Mouse (Mus musculus): ENCODE data around the gene Pttg1ip. TPM values are rescaled to one million over a fixed set of nuclear protein-coding genes. Genes with fewer than 3 reads are reported as not detected.

The Pttg1ip gene
- polyA plus RNA-seq, 1 experiment from 2014 or later, result 57.8 TPM

DNA sequence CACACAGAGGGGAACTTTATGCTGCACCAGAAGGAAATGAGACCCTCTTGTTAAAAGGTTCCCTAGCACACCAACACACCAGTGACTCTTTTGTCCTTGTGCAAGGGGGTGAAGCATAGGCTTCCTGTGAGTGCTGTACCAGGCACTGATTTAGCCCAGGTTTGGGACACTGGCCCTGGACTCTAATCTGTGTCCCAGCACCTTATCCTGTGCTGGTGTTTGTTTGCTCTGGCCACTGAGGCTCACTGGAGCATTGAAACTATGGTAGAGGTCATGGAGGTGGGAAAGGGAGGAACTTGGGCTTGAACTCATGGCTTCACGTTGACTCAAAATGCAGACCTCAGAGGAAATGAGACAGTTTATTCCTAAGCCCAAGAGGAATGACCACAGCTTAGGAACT, 8.4 kb upstream of the Pttg1ip start:
- Histone ChIP-seq H3K27ac (no peak overlapping the region), H3K4me1 (no peaks in the 10 kb centered on the region), H3K9ac (no peak overlapping the region), H3K4me3 (no peak overlapping the region), H3K9me3 (replicated peaks) (no peaks in the 10 kb centered on the region), H3K36me3 (ENCODE audit: poor library complexity, severe bottlenecking) (no peaks in the 10 kb centered on the region), H3K27me3 (no peaks in the 10 kb centered on the region), H3K4me2 (no peak overlapping the region)
- 74% methylated on average over 1 of the region's 1 CpGs for WGBS
- no peak for ATAC-seq

DNA sequence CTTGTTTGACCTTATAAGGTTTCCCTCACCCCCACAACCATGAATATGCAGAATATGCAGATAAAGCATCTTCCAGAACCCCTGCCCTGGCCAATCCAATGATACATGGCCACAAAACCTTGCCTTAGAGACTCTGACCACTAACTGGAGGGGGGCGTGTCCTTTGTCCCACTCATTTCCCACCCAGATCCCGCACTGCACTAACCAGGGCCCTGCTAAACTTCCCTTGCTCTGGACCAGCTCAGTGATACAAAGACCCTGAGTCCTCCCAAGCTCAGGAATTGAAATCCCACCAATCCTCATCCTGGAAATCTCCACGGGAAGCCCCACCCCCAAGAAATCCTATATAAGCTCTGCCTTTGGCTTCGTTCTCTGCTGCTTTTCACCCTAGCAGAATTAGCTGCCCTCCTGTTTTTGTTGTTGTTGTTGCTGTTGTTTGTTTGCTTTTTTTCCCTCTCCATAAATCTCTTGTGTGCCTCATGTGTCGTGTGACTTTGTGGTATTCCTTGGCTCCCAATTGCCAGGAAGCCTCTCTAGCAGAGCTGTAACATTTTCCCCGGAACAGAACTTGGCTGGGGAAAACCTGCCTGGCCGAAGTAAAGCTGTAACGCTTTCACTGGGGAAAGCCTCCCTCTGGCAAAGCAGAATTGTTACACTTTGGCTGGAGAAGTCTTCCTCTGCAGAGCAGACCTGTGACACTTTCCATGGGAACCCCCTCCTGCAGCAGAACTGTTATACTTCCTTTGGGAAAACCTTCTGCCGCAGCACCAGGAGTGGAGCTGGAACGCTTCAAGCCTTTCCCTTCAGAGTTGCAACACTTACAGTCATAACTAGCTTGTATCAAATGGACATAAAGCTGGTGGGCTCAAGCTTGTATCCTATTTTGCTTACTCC, 1.2 kb upstream of the Pttg1ip start:
- no peak overlapping the region for H3K4me3 ChIP-seq
- H3K9ac ChIP-seq, result no peak overlapping the region
- ATAC-seq, result no peak
- no peaks in the 10 kb centered on the region for H3K36me3 ChIP-seq (ENCODE audit: poor library complexity, severe bottlenecking)
- H3K4me2 ChIP-seq, result 0 out of 2 replicates have a peak overlapping the region, but pooled peaks have one; percentile 74
- H3K9me3 ChIP-seq (replicated peaks), result no peaks in the 10 kb centered on the region
- H3K27ac ChIP-seq, result no peak overlapping the region
- 69% methylated on average over 10 of the region's 10 CpGs for WGBS
- no peaks in the 10 kb centered on the region for H3K27me3 ChIP-seq
- peaks cover 27% of the 10 kb centered on the region for H3K4me1 ChIP-seq

DNA sequence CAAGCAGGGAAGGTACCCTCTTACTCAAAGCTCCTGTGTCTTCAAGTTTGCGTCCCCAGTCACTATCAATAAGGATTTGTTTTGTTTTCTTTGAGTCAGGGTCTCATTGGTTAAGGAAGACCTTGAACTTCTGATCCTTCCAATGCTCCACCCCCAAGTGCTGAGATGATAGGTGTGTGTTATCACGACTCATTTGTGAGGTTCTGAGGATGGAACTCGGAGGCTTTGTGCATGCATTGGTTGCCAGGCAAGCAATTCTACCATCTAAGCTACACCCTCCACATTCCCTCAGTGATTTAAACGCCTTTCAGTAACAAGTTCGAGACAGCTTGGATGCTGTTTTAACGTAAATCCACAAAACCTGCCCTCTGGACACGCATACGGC, 505 bp upstream of the Pttg1ip start:
- Histone ChIP-seq H3K4me3 (peak overlapping the region; percentile 90), H3K27ac (peak overlapping the region; percentile 72), H3K9me3 (replicated peaks) (no peaks in the 10 kb centered on the region), H3K27me3 (no peaks in the 10 kb centered on the region), H3K4me1 (peaks cover 27% of the 10 kb centered on the region), H3K4me2 (peak overlapping the region; percentile 74), H3K9ac (peak overlapping the region; percentile 91), H3K36me3 (ENCODE audit: poor library complexity, severe bottlenecking) (no peaks in the 10 kb centered on the region)
- WGBS, result 14% methylated on average over 8 of the region's 8 CpGs
- ATAC-seq, result peak; percentile 19

DNA sequence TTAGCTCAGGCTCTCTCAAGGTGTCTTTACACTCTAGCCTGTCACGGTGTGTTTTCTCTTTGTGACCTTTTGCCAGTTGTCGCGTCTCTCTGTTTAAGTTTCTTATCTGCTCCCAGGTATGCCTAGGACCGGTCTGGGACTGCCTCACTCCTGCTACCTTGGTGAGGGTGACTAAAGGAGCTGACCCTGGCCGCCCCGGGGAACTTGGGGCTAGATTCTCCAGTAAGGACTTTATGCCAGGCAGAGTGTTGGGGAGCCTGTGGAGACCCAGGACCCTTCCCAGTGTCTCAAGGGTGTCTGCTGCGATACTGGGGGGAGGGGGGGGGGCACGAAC, 732 bp downstream of the Pttg1ip start:
- WGBS, result 12% methylated on average over 8 of the region's 8 CpGs

DNA sequence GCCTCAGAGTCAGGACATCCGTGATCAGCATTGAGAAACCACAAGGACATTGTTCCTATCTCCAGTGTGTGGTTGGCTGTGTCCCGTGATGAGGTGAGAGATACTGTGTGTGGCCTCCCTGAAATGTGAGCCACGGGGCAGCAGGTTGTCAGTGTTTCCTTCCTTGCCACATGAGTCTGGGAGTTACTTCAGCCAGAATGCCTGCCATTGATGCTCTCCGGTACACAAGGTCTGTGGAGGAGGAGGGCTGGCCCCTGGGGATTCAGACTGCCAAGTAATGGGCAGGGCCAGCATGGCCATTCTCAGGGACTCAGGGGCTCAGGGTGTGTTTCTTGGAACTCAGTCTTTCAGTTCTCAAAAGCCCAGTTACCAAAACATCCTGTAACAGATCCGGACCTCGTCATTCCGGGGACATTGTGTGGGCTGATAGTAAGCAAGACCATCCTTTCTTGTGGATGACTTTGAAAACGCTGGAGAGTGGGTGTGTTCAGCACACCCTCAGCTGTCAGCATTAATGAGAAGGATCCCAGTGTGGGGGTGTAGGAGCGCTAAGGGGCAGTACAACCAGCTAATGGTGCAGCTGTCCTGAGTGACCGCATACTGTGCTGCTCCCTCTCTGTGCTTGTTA, 2.4 kb downstream of the Pttg1ip start:
- H3K9ac ChIP-seq, result no peak overlapping the region
- ATAC-seq, result no peak
- peaks cover 27% of the 10 kb centered on the region for H3K4me1 ChIP-seq
- no peak overlapping the region for H3K4me3 ChIP-seq
- H3K9me3 ChIP-seq (replicated peaks), result no peaks in the 10 kb centered on the region
- WGBS, result 81% methylated on average over 10 of the region's 10 CpGs
- H3K27ac ChIP-seq, result no peak overlapping the region
- H3K4me2 ChIP-seq, result no peak overlapping the region
- peaks cover 16% of the 10 kb centered on the region; the same call in 1 of the 2 replicates for H3K36me3 ChIP-seq (ENCODE audit: poor library complexity, severe bottlenecking)
- H3K27me3 ChIP-seq, result no peaks in the 10 kb centered on the region

More for the DNA sequence above, 732 bp downstream of the Pttg1ip start:
- peaks cover under 1% of the 10 kb centered on the region; the same call in 1 of the 2 replicates for H3K36me3 ChIP-seq (ENCODE audit: poor library complexity, severe bottlenecking)
- no peaks in the 10 kb centered on the region for H3K9me3 ChIP-seq (replicated peaks)
- H3K4me3 ChIP-seq, result peak overlapping the region; percentile 90
- peak overlapping the region; percentile 91 for H3K9ac ChIP-seq
- peak overlapping the region; percentile 74 for H3K4me2 ChIP-seq
- H3K4me1 ChIP-seq, result peaks cover 27% of the 10 kb centered on the region
- H3K27me3 ChIP-seq, result no peaks in the 10 kb centered on the region
- no peak for ATAC-seq
- H3K27ac ChIP-seq, result no peak overlapping the region; the same call in 1 of the 2 replicates

DNA sequence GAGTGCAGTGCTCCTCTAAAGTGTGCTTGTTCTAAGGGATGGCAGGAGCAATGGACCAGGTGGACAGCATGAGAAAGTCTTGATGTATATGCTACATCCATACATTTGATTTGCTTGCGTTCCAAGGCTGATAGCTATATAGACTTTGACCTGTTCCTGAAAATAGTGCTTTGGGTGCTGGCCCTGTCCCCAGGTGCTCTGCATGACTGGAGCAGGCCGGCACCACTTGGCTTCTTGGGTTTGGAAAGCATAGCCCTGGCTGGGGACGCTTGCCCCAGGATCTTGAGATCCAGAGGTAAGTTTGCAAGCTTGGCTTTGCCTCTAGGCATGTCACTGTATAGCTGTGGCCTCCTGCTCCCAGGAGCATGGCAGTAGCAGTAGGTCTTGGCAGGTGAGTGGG, 5.1 kb downstream of the Pttg1ip start:
- ATAC-seq, result no peak
- H3K4me2 ChIP-seq, result no peak overlapping the region
- H3K9ac ChIP-seq, result no peak overlapping the region
- WGBS, result 92% methylated on average over 3 of the region's 3 CpGs
- no peaks in the 10 kb centered on the region for H3K27me3 ChIP-seq
- no peaks in the 10 kb centered on the region for H3K9me3 ChIP-seq (replicated peaks)
- H3K36me3 ChIP-seq (ENCODE audit: poor library complexity, severe bottlenecking), result peaks cover 39% of the 10 kb centered on the region
- H3K4me3 ChIP-seq, result no peak overlapping the region
- H3K4me1 ChIP-seq, result peaks cover 22% of the 10 kb centered on the region
- H3K27ac ChIP-seq, result no peak overlapping the region

DNA sequence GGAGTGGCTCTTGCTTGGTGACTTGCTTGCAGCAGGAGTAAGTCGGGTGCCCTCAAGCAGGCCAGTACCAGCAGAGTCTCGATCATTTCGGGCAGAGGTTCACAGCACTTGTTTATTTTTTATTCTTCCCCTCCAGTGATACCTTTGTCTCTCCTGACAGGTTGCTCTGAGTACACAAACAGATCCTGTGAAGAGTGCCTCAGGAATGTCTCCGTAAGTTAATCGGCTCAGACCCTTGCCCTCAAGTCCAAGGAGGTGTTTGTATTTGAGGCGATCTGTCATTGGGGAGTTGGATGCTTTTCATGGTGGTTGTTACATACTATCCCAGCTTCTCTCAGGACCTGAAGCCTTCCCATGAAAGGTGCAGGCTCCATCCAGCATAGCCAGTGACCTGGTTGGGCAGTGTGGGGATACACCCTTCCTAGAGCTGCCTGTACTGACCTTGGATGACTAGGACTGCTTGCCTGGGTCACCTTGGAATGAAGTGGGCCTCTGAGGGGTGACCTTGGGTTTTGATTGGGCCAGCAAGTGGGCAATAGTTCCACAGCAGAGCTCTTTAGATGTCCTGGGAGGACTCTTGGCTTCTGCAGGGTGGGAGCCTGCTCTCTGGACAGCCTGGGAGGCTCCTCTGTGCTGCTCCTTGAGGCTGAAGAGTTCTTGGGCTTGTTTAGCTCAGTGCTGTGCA, 5.7 kb downstream of the Pttg1ip start:
- Histone ChIP-seq H3K4me2 (no peak overlapping the region), H3K9ac (no peak overlapping the region), H3K27me3 (no peaks in the 10 kb centered on the region), H3K4me3 (no peak overlapping the region), H3K36me3 (ENCODE audit: poor library complexity, severe bottlenecking) (peaks cover 43% of the 10 kb centered on the region), H3K27ac (no peak overlapping the region), H3K9me3 (replicated peaks) (no peaks in the 10 kb centered on the region), H3K4me1 (peaks cover 19% of the 10 kb centered on the region)
- ATAC-seq, result no peak
- 96% methylated on average over 6 of the region's 6 CpGs for WGBS

DNA sequence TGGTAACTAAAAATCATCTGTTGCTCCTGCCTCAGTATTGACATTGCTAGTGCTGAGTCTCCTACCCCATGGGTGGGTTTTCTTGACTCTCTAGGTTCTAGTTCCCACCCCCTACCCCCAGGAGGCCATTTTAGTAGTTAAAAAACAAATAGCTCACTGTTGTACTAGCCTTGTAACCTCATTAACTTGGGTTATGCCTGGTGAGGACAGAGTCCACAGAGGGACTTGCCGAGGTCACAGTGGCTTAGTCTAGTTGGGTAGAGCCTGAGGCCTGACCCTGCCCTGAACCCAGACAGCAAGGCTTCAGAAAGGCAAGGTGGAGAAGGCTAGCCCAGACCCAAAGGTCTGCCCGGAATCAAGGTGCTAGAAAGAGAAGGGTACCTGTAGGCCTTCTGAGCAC, 6.5 kb downstream of the Pttg1ip start:
- 86% methylated on average over 2 of the region's 2 CpGs for WGBS

DNA sequence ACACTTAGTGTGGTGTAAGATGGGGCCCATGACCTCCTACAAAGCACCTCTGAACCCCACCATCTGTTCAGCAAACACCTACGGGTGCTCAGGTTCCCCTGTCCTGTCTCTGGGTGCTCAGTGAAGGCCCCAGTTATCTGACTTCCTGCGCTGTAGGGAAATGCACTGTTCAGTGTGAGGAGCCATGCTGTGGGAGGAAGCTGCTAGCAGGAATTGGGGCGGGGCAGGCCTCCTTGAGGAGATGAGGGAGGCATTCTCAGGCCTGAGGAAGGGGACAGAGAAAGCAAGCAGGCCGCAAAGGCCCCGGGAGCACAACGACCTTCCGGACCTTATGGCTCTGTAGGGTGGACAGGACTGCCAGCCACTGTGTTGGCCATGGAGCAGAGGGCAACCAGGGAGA, 7.6 kb downstream of the Pttg1ip start:
- Histone ChIP-seq H3K27ac (peak overlapping the region; percentile 6; the same call in 1 of the 2 replicates), H3K4me1 (peaks cover under 1% of the 10 kb centered on the region; the same call in 1 of the 2 replicates), H3K9me3 (replicated peaks) (no peaks in the 10 kb centered on the region), H3K4me3 (no peak overlapping the region), H3K4me2 (no peak overlapping the region), H3K27me3 (no peaks in the 10 kb centered on the region), H3K9ac (no peak overlapping the region), H3K36me3 (ENCODE audit: poor library complexity, severe bottlenecking) (peaks cover 62% of the 10 kb centered on the region)
- no peak for ATAC-seq
- WGBS, result 91% methylated on average over 7 of the region's 7 CpGs

More for the DNA sequence above, 6.5 kb downstream of the Pttg1ip start:
- Histone ChIP-seq H3K27ac (no peak overlapping the region), H3K4me2 (no peak overlapping the region), H3K4me3 (no peak overlapping the region), H3K9ac (no peak overlapping the region), H3K4me1 (peaks cover 11% of the 10 kb centered on the region), H3K27me3 (no peaks in the 10 kb centered on the region), H3K9me3 (replicated peaks) (no peaks in the 10 kb centered on the region), H3K36me3 (ENCODE audit: poor library complexity, severe bottlenecking) (peaks cover 51% of the 10 kb centered on the region)
- no peak for ATAC-seq

DNA sequence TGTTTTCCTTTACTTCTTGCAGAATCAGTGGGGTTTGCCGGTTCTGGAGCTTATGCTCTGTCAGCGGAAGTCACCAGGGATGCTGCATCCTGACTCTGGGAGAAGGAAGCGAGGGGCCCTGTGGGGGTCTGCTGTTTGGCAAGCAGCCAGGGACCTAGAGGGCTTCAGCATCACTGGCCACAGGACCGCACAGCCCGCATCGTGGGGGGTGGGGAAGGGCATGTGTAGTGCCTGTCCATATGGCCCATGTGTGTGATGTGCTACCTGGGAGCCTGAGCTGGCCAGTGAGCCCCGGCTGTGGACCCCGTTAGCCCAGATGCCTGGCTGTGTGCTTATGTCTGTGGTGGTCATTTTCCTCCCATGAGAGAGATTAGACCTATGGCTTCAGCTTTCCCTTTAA, 8.2 kb downstream of the Pttg1ip start:
- no peaks in the 10 kb centered on the region for H3K4me1 ChIP-seq
- no peaks in the 10 kb centered on the region for H3K9me3 ChIP-seq (replicated peaks)
- H3K4me2 ChIP-seq, result no peak overlapping the region
- WGBS, result 80% methylated on average over 8 of the region's 8 CpGs
- H3K27me3 ChIP-seq, result no peaks in the 10 kb centered on the region
- peaks cover 68% of the 10 kb centered on the region for H3K36me3 ChIP-seq (ENCODE audit: poor library complexity, severe bottlenecking)
- no peak for ATAC-seq
- no peak overlapping the region for H3K4me3 ChIP-seq
- no peak overlapping the region for H3K27ac ChIP-seq
- no peak overlapping the region for H3K9ac ChIP-seq

DNA sequence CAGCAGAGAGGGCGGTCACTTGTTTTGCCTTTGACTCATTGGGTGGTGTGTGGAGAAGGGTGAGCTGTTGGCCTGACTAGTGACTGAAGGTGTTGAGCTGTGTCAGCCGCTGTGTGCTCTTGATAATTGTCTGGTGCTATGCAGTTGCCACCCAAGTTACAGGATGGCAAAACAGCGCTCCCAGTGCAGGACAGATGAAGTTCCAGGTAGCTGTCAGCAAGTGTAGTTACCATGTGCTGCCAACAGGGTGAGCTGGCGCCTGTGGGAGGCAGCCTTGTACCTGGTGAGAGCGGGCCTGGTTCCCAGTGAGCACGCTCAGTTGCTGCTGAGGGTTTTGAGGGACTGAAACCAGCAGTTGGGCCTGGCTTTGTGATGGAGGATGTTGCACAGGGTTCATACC, 9.3 kb downstream of the Pttg1ip start:
- Histone ChIP-seq H3K36me3 (ENCODE audit: poor library complexity, severe bottlenecking) (peaks cover 79% of the 10 kb centered on the region), H3K4me1 (no peaks in the 10 kb centered on the region), H3K9ac (no peak overlapping the region), H3K4me3 (no peak overlapping the region), H3K9me3 (replicated peaks) (no peaks in the 10 kb centered on the region), H3K4me2 (no peak overlapping the region), H3K27me3 (no peaks in the 10 kb centered on the region), H3K27ac (no peak overlapping the region)
- peak; percentile 63; the same call in 1 of the 2 replicates for ATAC-seq
- WGBS, result 30% methylated on average over 6 of the region's 6 CpGs

DNA sequence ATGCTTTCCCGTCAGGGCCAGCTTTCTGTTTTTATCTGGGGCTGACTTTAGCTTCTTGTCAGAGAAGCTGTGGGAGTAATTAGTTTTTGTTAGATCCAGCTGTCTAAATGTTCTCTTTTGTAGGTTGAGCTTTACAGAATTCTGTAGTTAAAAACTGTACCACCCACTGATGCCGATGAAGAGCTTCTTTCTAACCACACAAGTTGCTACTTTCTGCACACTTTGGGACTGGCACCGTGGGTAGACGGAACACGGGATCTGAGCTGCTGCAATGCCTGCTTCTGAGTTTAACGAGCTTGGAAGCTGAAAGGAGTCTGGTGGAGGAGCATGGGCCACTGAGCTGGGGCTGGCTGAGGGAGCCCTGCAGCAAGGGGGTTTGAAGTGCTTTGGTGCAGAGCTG, 10.0 kb downstream of the Pttg1ip start:
- Histone ChIP-seq H3K36me3 (ENCODE audit: poor library complexity, severe bottlenecking) (peaks cover 86% of the 10 kb centered on the region), H3K4me3 (no peak overlapping the region), H3K4me1 (no peaks in the 10 kb centered on the region), H3K9me3 (replicated peaks) (no peaks in the 10 kb centered on the region), H3K27ac (no peak overlapping the region), H3K27me3 (no peaks in the 10 kb centered on the region), H3K4me2 (no peak overlapping the region), H3K9ac (no peak overlapping the region)
- 51% methylated on average over 6 of the region's 6 CpGs for WGBS
- no peak for ATAC-seq
